Mouse (Mus musculus): Measurements from ENCODE around the gene Gm8094. TPM values are rescaled to one million over a fixed set of nuclear protein-coding genes. Genes with fewer than 3 reads are reported as not detected.
"Not testable (repeated sequence)": the region's sequence is repeated elsewhere in the genome, so short reads cannot be mapped to it uniquely, and the experiment has no call there.

The Gm8094 gene
- polyA plus RNA-seq (2012; rRNA removed), result not detected in 2 replicates

- H3K4me1 ChIP-seq (ENCODE audit: control insufficient read depth, insufficient read depth, low read length); DNase-seq; H3K4me3 ChIP-seq (replicated peaks; ENCODE audit: extremely low read depth, low read depth, low read length): not testable (repeated sequence)
- WGBS, result 84% methylated on average over 2 of the region's 2 CpGs
Measured at GRCm38 (mm10) chr14:43076543-43076942, at the start of gene Gm8094. Gene Gm8094 (minus strand): TSS chr14:43076643.

GRCm38 (mm10) chr14:43119673-43120072, 43.2 kb upstream of the Gm8094 start:
- not testable (repeated sequence) for H3K4me3 ChIP-seq (replicated peaks; ENCODE audit: extremely low read depth, low read depth, low read length); DNase-seq; H3K4me1 ChIP-seq (ENCODE audit: control insufficient read depth, insufficient read depth, low read length)
- WGBS, result 82% methylated on average over 3 of the region's 3 CpGs

GRCm38 (mm10) chr14:43100301-43100700, 23.9 kb upstream of the Gm8094 start, which contains the start of gene Gm8104:
Gene Gm8104 (plus strand): TSS chr14:43100601.
- H3K4me1 ChIP-seq (ENCODE audit: control insufficient read depth, insufficient read depth, low read length); DNase-seq; H3K4me3 ChIP-seq (replicated peaks; ENCODE audit: extremely low read depth, low read depth, low read length): not testable (repeated sequence)
- 69% methylated on average over 3 of the region's 3 CpGs for WGBS

- H3K4me1 ChIP-seq (ENCODE audit: control insufficient read depth, insufficient read depth, low read length); H3K4me3 ChIP-seq (replicated peaks; ENCODE audit: extremely low read depth, low read depth, low read length); DNase-seq: not testable (repeated sequence)
- WGBS, result 43% methylated on average over 1 of the region's 14 CpGs
Measured at GRCm38 (mm10) chr14:43089103-43089919, 12.9 kb upstream of the Gm8094 start.

GRCm38 (mm10) chr14:43084936-43085730, 8.7 kb upstream of the Gm8094 start:
- H3K4me1 ChIP-seq (ENCODE audit: control insufficient read depth, insufficient read depth, low read length); DNase-seq: not testable (repeated sequence)
- 35% methylated on average over 1 of the region's 1 CpGs for WGBS

GRCm38 (mm10) chr14:43060179-43060578, 16.3 kb downstream of the Gm8094 start:
- DNase-seq; H3K4me1 ChIP-seq (ENCODE audit: control insufficient read depth, insufficient read depth, low read length); H3K4me3 ChIP-seq (replicated peaks; ENCODE audit: extremely low read depth, low read depth, low read length): not testable (repeated sequence)
- WGBS, result 60% methylated on average over 4 of the region's 4 CpGs

More at GRCm38 (mm10) chr14:43084936-43085730, 8.7 kb upstream of the Gm8094 start:
- H3K4me3 ChIP-seq (replicated peaks; ENCODE audit: extremely low read depth, low read depth, low read length), result not testable (repeated sequence)

GRCm38 (mm10) chr14:43058063-43058462, 18.4 kb downstream of the Gm8094 start:
- H3K4me3 ChIP-seq (replicated peaks; ENCODE audit: extremely low read depth, low read depth, low read length); DNase-seq; H3K4me1 ChIP-seq (ENCODE audit: control insufficient read depth, insufficient read depth, low read length): not testable (repeated sequence)
- 58% methylated on average over 3 of the region's 3 CpGs for WGBS

Other genes starting within 250 kb of the Gm8094 start
- gene Gm21977, start 223.2 kb downstream of the Gm8094 start, polyA plus RNA-seq (2012; rRNA removed), result not detected in 2 replicates
- not detected in 2 replicates for gene Gm8082, start 83.0 kb downstream of the Gm8094 start, polyA plus RNA-seq (2012; rRNA removed)
- gene Gm10376, start 61.0 kb downstream of the Gm8094 start, polyA plus RNA-seq (2012; rRNA removed), result not detected in 2 replicates
- not detected in 2 replicates for gene Gm8104, start 24.0 kb upstream of the Gm8094 start, polyA plus RNA-seq (2012; rRNA removed)
- not detected in 2 replicates for gene Gm7233, start 103.2 kb upstream of the Gm8094 start, polyA plus RNA-seq (2012; rRNA removed)
- gene Gm8122, start 158.7 kb upstream of the Gm8094 start, polyA plus RNA-seq (2012; rRNA removed), result not detected in 2 replicates
- not detected in 2 replicates for gene Gm8126, start 182.0 kb upstream of the Gm8094 start, polyA plus RNA-seq (2012; rRNA removed)
- gene Gm9732, start 198.4 kb upstream of the Gm8094 start, polyA plus RNA-seq (2012; rRNA removed), result not detected in 2 replicates
- gene Gm8127, start 217.2 kb upstream of the Gm8094 start, polyA plus RNA-seq (2012; rRNA removed), result not detected in 2 replicates

Data from lung, adult 2 months (tissue).